ENCODE assay signal across 22 mouse cellular contexts in the genomic region with DNA sequence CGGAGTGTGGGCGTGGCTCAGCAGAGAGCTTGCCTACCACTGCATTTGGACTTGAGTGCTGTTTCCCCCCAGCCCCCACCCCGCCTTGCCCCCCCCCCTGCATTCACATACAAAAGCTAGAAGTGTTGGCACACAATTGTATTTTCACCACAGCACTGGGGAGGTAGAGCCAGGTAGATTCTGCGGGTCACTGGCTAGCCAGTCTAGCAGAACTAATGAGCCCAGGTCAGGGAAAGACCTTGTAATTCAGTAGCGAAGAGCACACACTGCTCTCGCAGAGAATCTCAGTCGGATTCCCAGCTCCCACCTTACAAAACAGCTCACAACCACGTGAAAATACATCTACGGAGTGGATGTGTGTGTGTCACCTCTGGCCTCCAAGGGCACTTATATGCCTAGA. TPM values are rescaled to one million over a fixed set of nuclear protein-coding genes. Genes with fewer than 3 reads are reported as not detected.
"Had no signal": no experiment of that assay in that cellular context is flagged by ENCODE, and none has a peak within 500 bp of the region (broad histone marks: within the 10 kb centered on the region; RNA-seq: fewer than 3 reads in every experiment).

No protein-coding gene starts in this region.

- H3K4me3 ChIP-seq: layer of hippocampus, adult 2 months; limb, embryonic 10.5 days; limb, embryonic 13.5 days; midbrain, embryonic 12.5 days; midbrain, embryonic 15.5 days; neural tube, embryonic 12.5 days; neural tube, embryonic 15.5 days had no signal

- H3K4me2 ChIP-seq: limb, embryonic 13.5 days; lung, embryonic 14.5 days; midbrain, embryonic 12.5 days; midbrain, embryonic 15.5 days; neural tube, embryonic 12.5 days; neural tube, embryonic 15.5 days had no signal

- H3K27ac ChIP-seq: layer of hippocampus, adult 2 months; limb, embryonic 10.5 days; limb, embryonic 13.5 days; liver, embryonic 14.5 days; macrophage; midbrain, embryonic 12.5 days; midbrain, embryonic 15.5 days; neural tube, embryonic 12.5 days; neural tube, embryonic 15.5 days; stomach, postnatal 0 days had no signal

- H3K9ac ChIP-seq: limb, embryonic 13.5 days; liver, embryonic 14.5 days; liver, postnatal 0 days; lung, embryonic 14.5 days; midbrain, embryonic 12.5 days; midbrain, embryonic 15.5 days; neural tube, embryonic 12.5 days; neural tube, embryonic 15.5 days had no signal

- ATAC-seq: inflammation-experienced regulatory T-cells, adult 6 months; intestine, embryonic 16.5 days; liver, postnatal 0 days; lung, postnatal 0 days; midbrain, embryonic 15.5 days had no signal

- H3K9me3 ChIP-seq: limb, embryonic 10.5 days; limb, embryonic 13.5 days; midbrain, embryonic 12.5 days; midbrain, embryonic 15.5 days; neural tube, embryonic 12.5 days; neural tube, embryonic 15.5 days had no signal

- H3K36me3 ChIP-seq: limb, embryonic 10.5 days; limb, embryonic 13.5 days; midbrain, embryonic 12.5 days; midbrain, embryonic 15.5 days; neural tube, embryonic 12.5 days; neural tube, embryonic 15.5 days had no signal

- H3K4me1 ChIP-seq: midbrain, embryonic 12.5 days; neural tube, embryonic 12.5 days had no signal

- H3K27me3 ChIP-seq: midbrain, embryonic 15.5 days; neural tube, embryonic 12.5 days had no signal

- DNase-seq: layer of hippocampus, adult 9-11 months; liver, postnatal 0 days; lung, embryonic 14.5 days; right cerebral cortex, adult 18-20 months; right cerebral cortex, postnatal 14 days; right cerebral cortex, postnatal 4 days; thymus, adult 2 months; thymus, postnatal 14 days; thymus, postnatal 4 days had no signal

RNA-seq across cellular contexts. Expression of gene Marc1, which starts 35.8 kb away (rescaled TPM):
- polyA plus RNA-seq: inflammation-experienced regulatory T-cells, adult 6 months; lung, embryonic 14.5 days; macrophage; midbrain, embryonic 15.5 days had no signal

RNA-seq across cellular contexts. Expression of gene Hlx, which starts 42.9 kb away (rescaled TPM):
- polyA plus RNA-seq: inflammation-experienced regulatory T-cells, adult 6 months had no signal
